Mouse (Mus musculus) right cerebral cortex, postnatal 14 days (tissue): ENCODE results near the gene Trim46.
"Not testable (repeated sequence)": the region's sequence is repeated elsewhere in the genome, so short reads cannot be mapped to it uniquely, and the experiment has no call there.

Experiments
- DNase-seq: peaks from one replicate; pipeline ENCODE4 v3.0.0; 2022

Trim46 gene

GRCm38 (mm10) chr3:89231772-89232275, 14.3 kb downstream of the Trim46 start:
- no peak for DNase-seq

- no peak for DNase-seq
Observed at GRCm38 (mm10) chr3:89231345-89231744, 14.8 kb downstream of the Trim46 start.

- DNase-seq, result no peak
Observed at GRCm38 (mm10) chr3:89230561-89230960, 15.5 kb downstream of the Trim46 start.

GRCm38 (mm10) chr3:89229276-89229675, 16.8 kb downstream of the Trim46 start:
- DNase-seq, result no peak

- no peak for DNase-seq
Observed at GRCm38 (mm10) chr3:89228836-89229235, 17.3 kb downstream of the Trim46 start, which contains the start of gene Muc1. TSS of gene Muc1 (plus strand) at chr3:89229057.

GRCm38 (mm10) chr3:89228180-89228549, 17.9 kb downstream of the Trim46 start:
- peak; percentile 82 for DNase-seq

- peak; percentile 85 for DNase-seq
Observed at GRCm38 (mm10) chr3:89227307-89228179, 18.6 kb downstream of the Trim46 start.

GRCm38 (mm10) chr3:89226900-89227299, 19.2 kb downstream of the Trim46 start, which contains the start of gene Mtx1:
TSS of gene Mtx1 (minus strand) at chr3:89227088.
- no peak for DNase-seq

GRCm38 (mm10) chr3:89226361-89226760, 19.7 kb downstream of the Trim46 start:
- no peak for DNase-seq

GRCm38 (mm10) chr3:89225918-89226317, 20.2 kb downstream of the Trim46 start:
- DNase-seq, result no peak

GRCm38 (mm10) chr3:89225321-89225815, 20.7 kb downstream of the Trim46 start:
- DNase-seq, result no peak

- no peak for DNase-seq
Observed at GRCm38 (mm10) chr3:89224796-89225195, 21.3 kb downstream of the Trim46 start.

GRCm38 (mm10) chr3:89221167-89221566, 24.9 kb downstream of the Trim46 start:
- DNase-seq, result peak; percentile 8

GRCm38 (mm10) chr3:89219546-89219945, 26.6 kb downstream of the Trim46 start:
- DNase-seq, result peak; percentile 1

GRCm38 (mm10) chr3:89218271-89218670, 27.8 kb downstream of the Trim46 start:
- no peak for DNase-seq

GRCm38 (mm10) chr3:89216407-89216806, 29.7 kb downstream of the Trim46 start:
- DNase-seq, result not testable (repeated sequence)

- DNase-seq, result peak; percentile 87
Observed at GRCm38 (mm10) chr3:89215853-89216252, 30.3 kb downstream of the Trim46 start.

GRCm38 (mm10) chr3:89214681-89215411, 31.3 kb downstream of the Trim46 start, which contains the start of gene Thbs3:
TSS of gene Thbs3 (plus strand) at chr3:89215180.
- peak; percentile 37 for DNase-seq

GRCm38 (mm10) chr3:89213803-89214530, 32.1 kb downstream of the Trim46 start:
- peak; percentile 90 for DNase-seq

GRCm38 (mm10) chr3:89210731-89211130, 35.4 kb downstream of the Trim46 start:
- DNase-seq, result no peak

- DNase-seq, result no peak
Observed at GRCm38 (mm10) chr3:89210162-89210561, 35.9 kb downstream of the Trim46 start.

- no peak for DNase-seq
Observed at GRCm38 (mm10) chr3:89209731-89210130, 36.4 kb downstream of the Trim46 start.

- DNase-seq, result no peak
Observed at GRCm38 (mm10) chr3:89208736-89209135, 37.4 kb downstream of the Trim46 start.
